Mouse (Mus musculus): ENCODE results near the gene Ankrd34b. TPM values are rescaled to one million over a fixed set of nuclear protein-coding genes. Genes with fewer than 3 reads are reported as not detected.

The Ankrd34b gene
- polyA plus RNA-seq, 1 experiment: not detected

Other genes with a start within 250 kb of the Ankrd34b start
- gene Gm20379, start 119.9 kb upstream of the Ankrd34b start, polyA plus RNA-seq (2012; rRNA removed): not detected in 2 replicates
- gene Dhfr, start 71.2 kb upstream of the Ankrd34b start, polyA plus RNA-seq (2012; rRNA removed): 1.7 TPM in 2 replicates
- gene Msh3, start 70.9 kb upstream of the Ankrd34b start, polyA plus RNA-seq (2012; rRNA removed): 8.8 and 10.2 TPM in 2 replicates
- 8.4 and 9.8 TPM in 2 replicates for gene Fam151b, start 58.1 kb downstream of the Ankrd34b start, polyA plus RNA-seq (2012; rRNA removed)
- 10.3 and 10.7 TPM in 2 replicates for gene Zfyve16, start 105.0 kb downstream of the Ankrd34b start, polyA plus RNA-seq (2012; rRNA removed)
- not detected in 2 replicates for gene Spz1, start 150.3 kb downstream of the Ankrd34b start, polyA plus RNA-seq (2012; rRNA removed)
- 41.7 and 44.6 TPM in 2 replicates for gene Serinc5, start 185.2 kb downstream of the Ankrd34b start, polyA plus RNA-seq (2012; rRNA removed)

All from urinary bladder, adult 2 months (tissue).